Mouse (Mus musculus): Measurements from ENCODE around the gene Tex2.

DNA sequence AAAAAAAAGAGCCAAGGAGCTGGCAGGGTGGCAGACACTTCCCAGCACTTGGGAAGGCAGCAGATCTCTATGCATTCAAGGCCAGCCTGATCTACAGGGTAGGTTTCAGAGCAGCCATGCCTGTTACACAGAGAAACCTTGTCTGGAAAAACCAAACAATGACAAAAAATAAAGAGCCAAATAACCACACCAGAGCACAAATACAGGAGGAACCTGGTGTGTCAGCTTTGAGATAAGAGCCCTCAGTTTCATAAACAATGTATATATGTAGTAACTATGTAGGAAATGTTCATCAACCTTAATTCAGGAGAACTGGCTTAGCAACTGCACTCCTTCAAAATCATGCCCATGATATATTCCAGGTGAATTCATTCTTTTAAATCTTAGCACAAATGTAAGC lies 109.1 kb downstream of the Tex2 start:
- TF ChIP-seq MAFK (IDR thresholded peaks at IDR 0.05; ENCODE audit: insufficient read depth, low read depth, low read length) (no peak), ZC3H11A (IDR thresholded peaks at IDR 0.05; ENCODE audit: borderline replicate concordance, low read depth, low read length) (no peak), CHD2 (IDR thresholded peaks at IDR 0.05; ENCODE audit: low read depth, low read length) (no peak)
